Mouse (Mus musculus): ENCODE data around the gene Gpr153. TPM values are rescaled to one million over a fixed set of nuclear protein-coding genes. Genes with fewer than 3 reads are reported as not detected.
A peak's percentile ranks its signal among the peaks of the same experiment; 100 is the strongest.

The Gpr153 gene
- polyA plus RNA-seq, 1 experiment from 2014 or later: 10.6 TPM

DNA sequence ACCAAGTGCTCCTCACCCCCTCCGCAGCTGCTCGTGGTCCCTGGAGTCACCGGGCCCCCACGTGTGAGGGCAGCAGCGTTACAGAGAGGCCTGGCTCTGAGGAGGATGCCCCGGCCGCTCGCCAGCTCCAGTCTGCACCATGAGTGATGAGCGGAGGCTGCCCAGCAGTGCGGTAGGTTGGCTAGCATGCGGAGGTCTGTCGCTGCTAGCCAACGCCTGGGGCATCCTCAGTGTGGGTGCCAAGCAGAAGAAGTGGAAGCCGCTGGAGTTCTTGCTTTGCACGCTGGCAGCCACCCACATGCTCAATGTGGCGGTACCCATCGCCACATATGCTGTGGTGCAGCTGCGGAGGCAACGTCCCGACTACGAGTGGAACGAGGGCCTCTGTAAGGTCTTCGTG is 5.0 kb downstream of the Gpr153 start:
- Histone ChIP-seq H3K4me1 (peaks cover 21% of the 10 kb centered on the region), H3K9ac (no peak overlapping the region), H3K36me3 (no peaks in the 10 kb centered on the region), H3K27ac (no peak overlapping the region), H3K4me2 (replicated peaks) (no peak overlapping the region), H3K4me3 (no peak overlapping the region), H3K27me3 (peaks cover 72% of the 10 kb centered on the region), H3K9me3 (no peaks in the 10 kb centered on the region)
- ATAC-seq (ENCODE audit: insufficient number of reproducible peaks, insufficient read depth, low FRiP score, low TSS enrichment): no peak
- 88% methylated on average over 23 of the region's 23 CpGs for whole genome bisulfite sequencing

DNA sequence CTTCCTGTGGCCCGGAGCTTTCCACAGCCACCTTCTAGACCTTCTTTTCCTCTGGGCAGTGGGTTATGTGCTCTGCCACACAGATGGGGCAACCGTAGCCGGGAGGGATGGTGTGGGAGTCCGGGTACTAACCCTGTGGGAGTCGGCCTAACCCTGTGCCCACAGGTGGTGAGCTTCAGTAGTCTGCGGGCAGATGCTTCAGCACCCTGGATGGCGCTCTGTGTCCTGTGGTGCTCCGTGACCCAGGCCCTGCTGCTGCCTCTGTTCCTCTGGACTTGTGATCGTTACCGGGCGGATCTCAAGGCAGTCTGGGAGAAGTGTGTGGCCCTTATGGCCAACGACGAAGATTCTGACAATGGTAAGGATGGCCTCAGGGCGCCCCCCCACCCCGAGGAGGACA is 7.6 kb downstream of the Gpr153 start:
- no peaks in the 10 kb centered on the region for H3K36me3 ChIP-seq
- H3K9ac ChIP-seq: no peak overlapping the region
- no peak overlapping the region for H3K4me3 ChIP-seq
- no peaks in the 10 kb centered on the region for H3K9me3 ChIP-seq
- H3K27me3 ChIP-seq: peaks cover 74% of the 10 kb centered on the region
- ATAC-seq (ENCODE audit: insufficient number of reproducible peaks, insufficient read depth, low FRiP score, low TSS enrichment): no peak
- H3K27ac ChIP-seq: no peak overlapping the region
- 51% methylated on average over 15 of the region's 15 CpGs for WGBS
- no peak overlapping the region for H3K4me2 ChIP-seq (replicated peaks)
- peaks cover 13% of the 10 kb centered on the region for H3K4me1 ChIP-seq

DNA sequence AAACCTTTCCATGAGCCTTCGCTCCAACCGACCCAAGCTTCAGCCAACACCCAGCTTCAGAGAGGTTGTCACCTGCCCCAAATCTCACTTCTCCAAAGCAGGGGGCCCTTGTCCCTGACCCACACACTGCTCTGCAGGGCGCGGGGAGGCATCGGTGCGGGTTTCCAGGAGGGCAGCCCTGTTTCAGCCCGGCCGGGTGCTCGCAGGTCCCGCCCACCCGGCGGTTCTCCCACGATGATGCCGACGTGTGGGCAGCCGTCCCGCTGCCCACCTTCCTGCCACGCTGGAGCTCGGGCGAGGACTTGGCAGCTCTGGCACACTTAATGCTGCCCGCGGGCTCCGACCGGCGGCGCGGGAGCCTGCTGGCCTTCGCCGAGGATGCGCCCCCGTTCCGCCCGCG is 8.7 kb downstream of the Gpr153 start:
- WGBS: 20% methylated on average over 34 of the region's 34 CpGs
- Histone ChIP-seq H3K9me3 (no peaks in the 10 kb centered on the region), H3K4me2 (replicated peaks) (peak overlapping the region; percentile 53), H3K27ac (no peak overlapping the region), H3K9ac (no peak overlapping the region), H3K36me3 (no peaks in the 10 kb centered on the region), H3K27me3 (peaks cover 84% of the 10 kb centered on the region), H3K4me1 (peaks cover 15% of the 10 kb centered on the region), H3K4me3 (peak overlapping the region; percentile 31)
- ATAC-seq (ENCODE audit: insufficient number of reproducible peaks, insufficient read depth, low FRiP score, low TSS enrichment): no peak

DNA sequence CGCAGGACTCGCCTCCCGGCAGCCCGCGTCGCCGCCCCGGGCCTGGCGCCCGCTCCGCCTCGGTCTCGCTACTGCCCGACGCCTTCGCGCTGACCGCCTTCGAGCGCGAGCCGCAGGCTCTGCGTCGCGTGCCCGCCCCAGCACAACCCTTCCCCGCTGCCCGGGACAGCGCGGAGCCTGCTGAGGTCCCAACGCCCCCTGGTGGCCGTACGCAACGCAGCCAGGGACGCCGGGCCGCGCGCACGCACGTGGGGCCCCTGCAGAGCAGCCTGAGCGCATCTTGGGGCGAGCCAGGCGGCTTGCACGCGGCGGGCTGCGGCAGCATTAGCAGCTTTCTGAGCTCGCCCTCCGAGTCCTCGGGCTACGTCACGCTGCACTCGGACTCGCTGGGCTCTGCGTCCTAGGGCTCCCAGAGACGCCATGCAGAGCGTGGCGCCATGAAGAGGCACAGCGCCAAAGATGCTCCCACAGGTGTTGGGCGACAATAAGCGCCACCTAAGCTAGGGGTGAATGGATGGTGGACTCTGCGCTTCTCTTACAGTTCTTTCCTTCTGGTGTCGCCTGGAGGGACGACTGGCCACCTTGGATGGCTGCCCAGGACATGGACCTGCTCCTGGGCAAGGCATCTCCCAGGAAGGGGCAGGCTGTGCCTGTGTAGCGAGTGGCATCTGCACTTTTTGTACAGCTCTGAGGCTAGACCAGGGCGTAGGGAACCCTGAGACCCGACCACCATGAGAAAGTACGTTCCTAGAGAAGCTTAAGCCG is 9.3 kb downstream of the Gpr153 start:
- H3K27ac ChIP-seq: no peak overlapping the region
- no peaks in the 10 kb centered on the region for H3K36me3 ChIP-seq
- H3K4me3 ChIP-seq: peak overlapping the region; percentile 31
- H3K9ac ChIP-seq: no peak overlapping the region
- peaks cover 15% of the 10 kb centered on the region for H3K4me1 ChIP-seq
- peaks cover 90% of the 10 kb centered on the region for H3K27me3 ChIP-seq
- ATAC-seq (ENCODE audit: insufficient number of reproducible peaks, insufficient read depth, low FRiP score, low TSS enrichment): peak; percentile 64; the same call in 1 of the 2 replicates
- no peaks in the 10 kb centered on the region for H3K9me3 ChIP-seq
- 3% methylated on average over 66 of the region's 70 CpGs for WGBS
- peak overlapping the region; percentile 53 for H3K4me2 ChIP-seq (replicated peaks)

DNA sequence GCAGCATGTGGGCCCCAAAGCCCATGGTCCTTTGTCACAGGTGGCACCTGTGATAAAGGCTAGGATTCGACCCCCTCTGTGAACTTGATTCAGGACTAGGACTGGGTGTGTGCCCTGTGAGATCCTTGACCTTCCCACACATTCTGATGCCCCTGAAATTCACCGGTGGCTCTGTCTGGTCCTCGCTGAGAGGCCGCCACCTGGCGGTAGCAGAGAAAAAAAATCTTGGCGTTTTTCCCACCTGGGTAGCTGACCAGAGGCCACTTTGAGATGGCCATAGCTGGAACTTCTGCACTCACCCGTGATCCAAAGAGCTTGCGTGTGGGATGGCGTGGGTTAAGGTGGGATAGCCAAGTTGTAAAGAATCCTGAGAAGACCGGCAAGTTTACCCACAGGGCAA is 11.5 kb downstream of the Gpr153 start:
- no peak overlapping the region for H3K4me3 ChIP-seq
- ATAC-seq (ENCODE audit: insufficient number of reproducible peaks, insufficient read depth, low FRiP score, low TSS enrichment): no peak
- H3K9me3 ChIP-seq: peaks cover 3% of the 10 kb centered on the region; the same call in 1 of the 2 replicates
- WGBS: 5% methylated on average over 10 of the region's 10 CpGs
- no peak overlapping the region for H3K9ac ChIP-seq
- H3K36me3 ChIP-seq: no peaks in the 10 kb centered on the region
- peaks cover 20% of the 10 kb centered on the region for H3K4me1 ChIP-seq
- H3K27me3 ChIP-seq: peaks cover 94% of the 10 kb centered on the region
- H3K4me2 ChIP-seq (replicated peaks): no peak overlapping the region
- no peak overlapping the region for H3K27ac ChIP-seq

DNA sequence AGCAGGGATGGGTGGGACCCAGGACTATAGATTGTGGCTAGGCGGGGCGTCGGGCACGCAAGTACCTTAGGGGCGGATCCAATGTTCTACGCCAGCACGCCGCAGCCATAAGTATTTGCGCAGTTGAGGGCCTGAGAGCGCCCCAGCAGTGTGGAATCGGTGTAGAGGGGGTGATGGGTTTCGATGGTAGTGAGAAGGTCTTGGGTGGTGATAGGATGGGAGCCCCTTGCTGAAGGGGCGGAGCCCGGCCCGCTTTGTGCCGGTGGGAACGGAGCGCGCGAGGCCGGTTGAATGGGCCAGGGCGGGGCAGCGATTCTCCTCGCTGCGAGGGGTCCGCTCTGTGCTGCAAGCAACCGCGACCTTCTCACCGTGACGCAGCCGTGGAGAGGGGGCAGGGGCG is 12.2 kb downstream of the Gpr153 start:
- H3K4me3 ChIP-seq: peak overlapping the region; percentile 20; the same call in 1 of the 2 replicates
- H3K4me1 ChIP-seq: peaks cover 27% of the 10 kb centered on the region
- no peak for ATAC-seq (ENCODE audit: insufficient number of reproducible peaks, insufficient read depth, low FRiP score, low TSS enrichment)

DNA sequence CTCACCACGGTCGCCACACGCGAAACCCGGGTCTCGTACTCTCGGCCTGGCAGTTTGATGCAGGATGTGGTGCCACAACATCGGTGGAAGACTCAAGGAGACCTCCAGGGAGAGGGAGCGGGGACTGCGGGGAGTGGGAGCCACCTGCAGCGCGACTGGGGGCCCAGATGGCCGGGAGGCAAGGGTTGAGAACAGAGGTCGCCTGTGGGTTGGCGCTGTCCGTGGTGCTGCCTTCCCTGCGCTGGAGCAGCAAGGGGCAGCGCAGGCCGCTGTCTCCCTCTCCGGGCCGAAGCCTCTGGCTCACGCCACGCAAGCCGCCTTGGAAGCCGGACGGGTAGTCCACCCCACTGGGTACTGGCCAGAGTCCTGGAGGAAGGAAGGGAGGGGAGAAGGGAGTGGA is 12.9 kb downstream of the Gpr153 start:
- Histone ChIP-seq H3K36me3 (no peaks in the 10 kb centered on the region), H3K9ac (no peak overlapping the region), H3K27ac (no peak overlapping the region), H3K4me1 (peaks cover 27% of the 10 kb centered on the region), H3K27me3 (peaks cover 94% of the 10 kb centered on the region), H3K4me2 (replicated peaks) (peak overlapping the region; percentile 38), H3K4me3 (0 out of 2 replicates have a peak overlapping the region, but pooled peaks have one; percentile 1), H3K9me3 (peaks cover 3% of the 10 kb centered on the region; the same call in 1 of the 2 replicates)
- 5% methylated on average over 26 of the region's 26 CpGs for WGBS
- ATAC-seq (ENCODE audit: insufficient number of reproducible peaks, insufficient read depth, low FRiP score, low TSS enrichment): no peak

More for the DNA sequence above, 12.2 kb downstream of the Gpr153 start:
- WGBS: 4% methylated on average over 32 of the region's 32 CpGs
- Histone ChIP-seq H3K9me3 (peaks cover 3% of the 10 kb centered on the region; the same call in 1 of the 2 replicates), H3K27me3 (peaks cover 94% of the 10 kb centered on the region), H3K9ac (no peak overlapping the region), H3K27ac (no peak overlapping the region), H3K36me3 (no peaks in the 10 kb centered on the region), H3K4me2 (replicated peaks) (peak overlapping the region; percentile 38)

DNA sequence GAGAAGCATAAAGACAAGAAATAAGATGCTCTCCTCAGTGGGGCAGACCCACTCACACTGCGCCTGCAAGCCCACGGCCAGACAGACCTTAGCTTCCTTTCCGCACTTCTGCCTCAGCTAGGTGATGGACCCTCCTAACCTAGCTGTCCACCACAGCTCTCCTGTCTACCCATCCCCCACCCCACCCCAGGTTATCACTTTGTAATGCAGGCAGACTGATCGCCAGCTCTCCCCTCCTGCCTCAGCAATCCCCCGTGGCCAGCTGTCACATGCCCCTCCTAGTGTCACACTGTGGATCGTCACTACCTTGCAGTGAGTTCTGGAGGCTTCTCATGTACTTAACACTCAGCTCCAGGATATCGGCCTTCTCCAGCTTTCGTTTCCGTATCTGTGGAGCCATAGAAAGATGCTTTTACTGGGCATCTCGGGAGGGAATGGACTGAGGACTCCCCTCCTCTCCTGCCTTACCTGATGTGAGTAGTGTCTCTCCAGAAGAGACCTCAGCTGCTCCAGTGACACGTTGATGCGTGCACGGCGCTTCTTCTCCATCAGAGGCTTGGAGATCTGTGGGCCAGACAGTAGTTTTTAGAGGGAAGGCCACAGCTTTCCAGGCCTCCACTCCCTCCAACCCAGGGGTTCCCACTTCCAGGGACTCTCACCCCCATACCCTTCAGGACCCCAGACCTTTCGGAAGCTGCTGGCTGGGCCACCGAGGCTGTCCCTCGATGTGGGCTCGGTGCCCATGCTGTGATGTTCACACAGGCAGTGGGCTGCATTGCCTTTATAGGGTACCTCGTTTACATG is 13.5 kb downstream of the Gpr153 start:
- WGBS: 10% methylated on average over 19 of the region's 19 CpGs
- H3K4me3 ChIP-seq: no peak overlapping the region

DNA sequence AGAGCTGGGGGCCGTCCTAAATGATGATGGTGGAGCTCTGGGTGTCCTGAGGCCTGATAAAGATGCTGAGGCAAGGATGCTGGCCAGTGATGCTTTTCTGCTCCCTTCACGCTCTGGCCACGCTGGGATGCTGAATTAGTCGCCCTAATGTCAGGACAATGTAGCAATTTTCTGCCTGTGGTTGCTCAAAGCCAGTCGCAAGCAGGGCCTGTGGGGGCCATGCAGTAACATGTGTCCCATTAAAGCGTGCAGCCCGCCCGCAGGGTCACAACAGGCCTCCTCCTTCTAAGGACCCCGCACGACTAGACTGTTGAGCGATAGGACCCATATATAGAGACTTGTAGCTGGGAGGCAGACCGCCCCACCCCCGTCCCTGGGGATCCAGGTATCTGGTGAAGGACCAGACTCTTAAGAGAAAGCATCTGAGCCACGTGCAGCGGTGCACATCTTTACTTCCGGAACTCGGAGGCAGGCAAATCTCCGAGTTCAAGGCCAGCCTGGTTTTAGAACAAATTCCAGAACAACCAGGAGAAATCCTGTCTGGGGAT is 14.4 kb downstream of the Gpr153 start:
- no peak overlapping the region for H3K9ac ChIP-seq
- no peaks in the 10 kb centered on the region for H3K36me3 ChIP-seq
- WGBS: 39% methylated on average over 18 of the region's 18 CpGs
- H3K4me3 ChIP-seq: no peak overlapping the region
- peaks cover 18% of the 10 kb centered on the region for H3K4me1 ChIP-seq
- no peak for ATAC-seq (ENCODE audit: insufficient number of reproducible peaks, insufficient read depth, low FRiP score, low TSS enrichment)
- no peak overlapping the region for H3K27ac ChIP-seq
- no peak overlapping the region for H3K4me2 ChIP-seq (replicated peaks)
- H3K27me3 ChIP-seq: peaks cover 94% of the 10 kb centered on the region
- H3K9me3 ChIP-seq: peaks cover 3% of the 10 kb centered on the region; the same call in 1 of the 2 replicates

More for the DNA sequence above, 13.5 kb downstream of the Gpr153 start:
- Histone ChIP-seq H3K9ac (no peak overlapping the region), H3K9me3 (peaks cover 3% of the 10 kb centered on the region; the same call in 1 of the 2 replicates), H3K4me2 (replicated peaks) (no peak overlapping the region), H3K4me1 (peaks cover 27% of the 10 kb centered on the region), H3K27ac (no peak overlapping the region), H3K36me3 (no peaks in the 10 kb centered on the region), H3K27me3 (peaks cover 94% of the 10 kb centered on the region)
- ATAC-seq (ENCODE audit: insufficient number of reproducible peaks, insufficient read depth, low FRiP score, low TSS enrichment): no peak

DNA sequence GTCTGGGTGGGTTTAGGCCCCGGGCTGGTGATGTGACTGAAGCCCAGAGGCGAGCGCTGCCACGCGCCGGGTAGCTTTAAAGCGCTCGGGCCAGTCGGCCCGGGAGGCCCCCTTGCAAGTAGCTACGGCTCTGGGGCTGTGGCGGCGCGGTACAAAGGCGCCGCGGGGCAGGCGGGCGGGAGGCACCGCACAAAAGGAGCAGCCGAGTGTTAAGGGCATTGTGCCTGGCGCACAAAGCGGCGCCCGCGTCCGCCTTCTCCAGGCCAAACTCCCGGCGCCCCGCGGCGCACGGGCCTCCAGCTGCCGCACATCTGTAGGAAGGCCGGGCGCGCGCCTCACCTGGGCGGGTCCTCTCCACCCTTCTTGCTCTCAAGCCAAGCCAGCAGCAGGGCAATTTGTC is 16.4 kb downstream of the Gpr153 start:
- no peaks in the 10 kb centered on the region for H3K36me3 ChIP-seq
- H3K27me3 ChIP-seq: peaks cover 83% of the 10 kb centered on the region
- peaks cover 18% of the 10 kb centered on the region for H3K4me1 ChIP-seq
- peak overlapping the region; percentile 56 for H3K4me2 ChIP-seq (replicated peaks)
- H3K9me3 ChIP-seq: peaks cover 3% of the 10 kb centered on the region; the same call in 1 of the 2 replicates
- H3K27ac ChIP-seq: no peak overlapping the region
- peak overlapping the region; percentile 29 for H3K4me3 ChIP-seq
- under 1% methylated on average over 39 of the region's 39 CpGs for WGBS
- H3K9ac ChIP-seq: peak overlapping the region; percentile 41
- no peak for ATAC-seq (ENCODE audit: insufficient number of reproducible peaks, insufficient read depth, low FRiP score, low TSS enrichment)

DNA sequence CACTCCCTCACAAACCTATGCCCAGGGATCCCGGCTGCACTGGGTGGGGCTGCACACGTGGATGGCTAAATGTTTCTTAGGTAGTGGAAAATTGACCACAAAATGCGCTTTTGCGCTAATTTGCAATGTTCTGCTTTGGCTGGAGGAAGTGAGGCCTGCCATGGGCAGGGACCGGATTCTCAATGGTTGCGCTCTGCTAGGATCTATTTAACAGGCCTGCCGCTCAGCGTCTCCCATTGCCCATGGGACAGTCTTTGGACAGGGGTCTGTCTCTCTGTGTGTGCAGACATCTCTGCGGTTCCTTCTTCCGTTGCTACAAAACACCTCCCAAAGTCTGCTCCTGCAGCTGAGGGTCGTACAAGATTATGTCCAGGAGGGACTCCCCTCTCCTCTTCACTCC is 17.0 kb downstream of the Gpr153 start:
- H3K4me3 ChIP-seq: peak overlapping the region; percentile 29; the same call in 1 of the 2 replicates

More for the DNA sequence above, 17.0 kb downstream of the Gpr153 start:
- whole genome bisulfite sequencing: 6% methylated on average over 11 of the region's 11 CpGs
- Histone ChIP-seq H3K4me1 (peaks cover 22% of the 10 kb centered on the region), H3K9ac (no peak overlapping the region), H3K4me2 (replicated peaks) (peak overlapping the region; percentile 56), H3K36me3 (no peaks in the 10 kb centered on the region), H3K9me3 (peaks cover 3% of the 10 kb centered on the region; the same call in 1 of the 2 replicates), H3K27me3 (peaks cover 83% of the 10 kb centered on the region), H3K27ac (no peak overlapping the region)
- ATAC-seq (ENCODE audit: insufficient number of reproducible peaks, insufficient read depth, low FRiP score, low TSS enrichment): no peak

Measured in embryonic facial prominence, embryonic 12.5 days (tissue).